Mouse (Mus musculus): ENCODE data around the gene Ehbp1l1. TPM values are rescaled to one million over a fixed set of nuclear protein-coding genes. Genes with fewer than 3 reads are reported as not detected.

Gene Ehbp1l1
- total RNA-seq (2015) (30.8 and 31.0 TPM in 2 replicates), total RNA-seq (2017) (118 and 119 TPM in 2 replicates)

- ATAC-seq (ENCODE audit: poor library complexity, severe bottlenecking), result peak; percentile 25
Observed at GRCm38 (mm10) chr19:5725767-5726515, at the start of gene Ehbp1l1. Ehbp1l1 (minus strand) TSS chr19:5726317.

DNA sequence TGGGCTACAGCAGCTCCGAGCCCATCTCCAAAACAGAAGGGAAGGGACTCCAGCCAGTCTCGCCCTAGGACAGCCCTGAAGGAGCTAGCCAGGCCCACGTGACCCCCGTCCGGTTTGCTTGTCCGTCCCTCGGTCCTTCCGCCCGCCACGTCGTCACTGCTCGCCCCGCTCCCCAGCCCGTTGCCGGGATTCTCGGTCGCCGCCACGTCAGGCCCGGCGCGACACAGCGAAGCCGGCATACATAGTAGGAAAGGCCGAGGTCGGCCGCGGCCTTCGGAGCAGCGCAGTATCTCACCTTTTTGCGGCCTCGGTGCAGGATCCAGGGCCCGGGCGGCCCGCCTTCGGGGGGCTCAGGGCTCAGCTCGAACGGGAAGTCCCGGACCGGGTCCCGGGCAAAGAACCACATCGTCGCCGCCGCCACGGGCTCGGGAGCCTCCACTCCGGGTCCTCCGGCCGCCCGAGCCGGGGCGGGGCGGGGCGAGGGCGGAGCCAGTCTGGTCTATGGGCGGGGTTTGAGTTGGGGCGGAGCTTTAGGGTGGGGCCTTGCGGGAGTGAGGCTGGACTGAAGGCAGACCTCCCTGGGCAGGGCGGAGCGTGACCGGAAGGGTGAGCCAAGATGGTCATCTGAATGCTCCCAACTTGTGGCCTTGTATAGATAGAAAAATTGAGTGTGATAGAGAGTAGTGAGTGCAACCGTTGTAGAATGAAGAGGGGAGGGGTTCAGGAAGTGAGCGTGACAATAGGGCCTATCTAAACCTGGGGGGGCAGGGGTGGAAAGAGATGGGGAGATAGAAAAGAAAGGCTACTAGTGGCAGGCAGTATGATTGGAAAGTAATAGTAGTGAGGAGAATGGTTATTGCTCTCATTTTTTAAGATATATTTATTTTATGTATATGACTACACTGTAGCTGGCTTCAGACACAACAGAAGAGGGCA is 45.1 kb upstream of the Ehbp1l1 start, which contains the start of gene Scyl1:
TSS of gene Scyl1 (minus strand) at position 495 of the 936 bp plus-strand sequence.
- peak; percentile 97 for ATAC-seq (ENCODE audit: poor library complexity, severe bottlenecking)

- no peak for ATAC-seq (ENCODE audit: poor library complexity, severe bottlenecking)
Observed at GRCm38 (mm10) chr19:5770311-5770710, 44.2 kb upstream of the Ehbp1l1 start.

- ATAC-seq (ENCODE audit: poor library complexity, severe bottlenecking), result no peak
Observed at GRCm38 (mm10) chr19:5767271-5767670, 41.2 kb upstream of the Ehbp1l1 start.

DNA sequence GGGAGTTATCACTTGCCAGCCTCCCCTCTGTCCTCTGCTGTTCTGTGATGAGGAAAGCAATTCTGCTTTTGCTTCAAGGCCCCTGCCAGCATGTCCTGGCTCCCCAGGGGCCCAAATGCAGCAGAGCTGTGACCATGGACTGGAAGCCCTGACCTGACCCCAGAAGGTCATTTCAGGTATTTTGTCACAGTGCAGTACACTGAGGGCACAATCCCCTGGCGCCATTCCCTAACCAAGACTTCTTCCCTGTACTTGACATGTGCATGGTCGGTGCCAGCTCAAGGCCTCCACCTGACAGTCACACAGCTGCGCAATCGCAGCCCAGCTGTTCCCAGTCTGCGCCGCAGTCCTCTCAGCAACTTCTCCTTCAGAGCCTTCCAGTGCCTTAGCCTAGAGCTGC is 37.0 kb upstream of the Ehbp1l1 start:
- ATAC-seq (ENCODE audit: poor library complexity, severe bottlenecking), result no peak

- ATAC-seq (ENCODE audit: poor library complexity, severe bottlenecking), result no peak
Observed at GRCm38 (mm10) chr19:5758878-5759403, 32.8 kb upstream of the Ehbp1l1 start.

GRCm38 (mm10) chr19:5756991-5757636 is 31.0 kb upstream of the Ehbp1l1 start:
- no peak for ATAC-seq (ENCODE audit: poor library complexity, severe bottlenecking)

DNA sequence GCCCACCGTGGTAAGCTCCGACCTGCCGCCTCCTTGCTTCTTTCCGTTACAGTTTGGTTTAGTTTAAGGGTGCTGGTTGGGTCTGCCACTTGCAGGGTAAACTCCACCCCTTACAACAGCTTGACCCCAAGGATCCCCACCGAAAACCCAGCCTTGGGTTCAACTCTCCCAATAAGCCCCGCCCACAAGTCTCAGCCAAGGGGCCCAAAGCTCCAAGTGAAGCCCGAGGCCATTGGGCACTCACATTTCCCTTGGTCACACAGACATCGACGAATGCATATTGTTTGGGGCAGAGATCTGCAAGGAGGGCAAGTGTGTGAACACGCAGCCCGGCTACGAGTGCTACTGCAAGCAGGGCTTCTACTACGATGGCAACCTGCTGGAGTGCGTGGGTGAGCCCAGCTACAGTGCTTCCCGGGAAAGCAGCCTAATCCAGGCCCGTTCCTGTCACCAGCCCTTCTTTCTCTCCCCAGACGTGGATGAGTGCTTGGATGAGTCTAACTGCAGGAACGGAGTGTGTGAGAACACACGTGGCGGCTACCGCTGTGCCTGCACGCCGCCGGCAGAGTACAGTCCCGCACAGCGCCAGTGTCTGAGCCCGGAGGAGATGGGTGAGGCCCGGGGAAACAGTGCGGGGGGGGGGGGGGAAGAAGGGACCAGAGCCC is 30.3 kb upstream of the Ehbp1l1 start:
- no peak for ATAC-seq (ENCODE audit: poor library complexity, severe bottlenecking)

DNA sequence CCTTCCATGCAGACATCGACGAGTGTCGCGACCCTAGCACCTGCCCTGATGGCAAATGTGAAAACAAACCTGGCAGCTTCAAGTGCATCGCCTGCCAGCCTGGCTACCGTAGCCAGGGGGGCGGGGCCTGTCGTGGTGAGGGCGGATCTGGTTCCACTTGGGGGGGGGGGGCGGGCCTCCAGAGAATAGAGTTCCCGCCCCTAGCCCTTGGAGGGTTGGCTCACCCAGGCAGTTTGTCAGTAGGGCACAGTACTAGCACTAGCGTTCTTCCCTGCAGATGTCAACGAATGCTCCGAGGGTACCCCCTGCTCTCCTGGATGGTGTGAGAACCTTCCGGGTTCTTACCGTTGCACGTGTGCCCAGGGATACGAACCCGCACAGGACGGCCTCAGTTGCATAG is 25.6 kb upstream of the Ehbp1l1 start:
- no peak for ATAC-seq (ENCODE audit: poor library complexity, severe bottlenecking)

- ATAC-seq (ENCODE audit: poor library complexity, severe bottlenecking), result no peak
Observed at GRCm38 (mm10) chr19:5750951-5751350, 24.8 kb upstream of the Ehbp1l1 start.

DNA sequence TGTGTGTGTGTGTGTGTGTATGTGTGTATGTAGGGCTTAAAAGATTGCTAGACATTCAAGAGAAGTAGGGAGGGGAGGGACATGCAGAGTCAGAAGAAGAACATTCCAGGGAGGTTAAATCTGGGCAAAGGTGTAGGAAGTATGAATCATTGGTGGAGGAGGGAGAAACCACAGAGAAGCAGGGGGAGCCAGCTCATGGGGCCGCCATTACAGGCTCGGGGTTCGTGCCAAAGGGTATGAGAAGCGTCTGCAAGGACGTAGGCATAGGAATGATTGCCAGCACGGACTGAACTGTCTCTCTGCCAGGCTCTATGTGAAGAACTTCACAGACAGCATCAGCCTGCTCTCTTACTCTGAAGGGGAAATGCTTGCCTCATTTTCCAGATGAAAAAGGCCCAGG is 23.4 kb upstream of the Ehbp1l1 start:
- no peak for ATAC-seq (ENCODE audit: poor library complexity, severe bottlenecking)

DNA sequence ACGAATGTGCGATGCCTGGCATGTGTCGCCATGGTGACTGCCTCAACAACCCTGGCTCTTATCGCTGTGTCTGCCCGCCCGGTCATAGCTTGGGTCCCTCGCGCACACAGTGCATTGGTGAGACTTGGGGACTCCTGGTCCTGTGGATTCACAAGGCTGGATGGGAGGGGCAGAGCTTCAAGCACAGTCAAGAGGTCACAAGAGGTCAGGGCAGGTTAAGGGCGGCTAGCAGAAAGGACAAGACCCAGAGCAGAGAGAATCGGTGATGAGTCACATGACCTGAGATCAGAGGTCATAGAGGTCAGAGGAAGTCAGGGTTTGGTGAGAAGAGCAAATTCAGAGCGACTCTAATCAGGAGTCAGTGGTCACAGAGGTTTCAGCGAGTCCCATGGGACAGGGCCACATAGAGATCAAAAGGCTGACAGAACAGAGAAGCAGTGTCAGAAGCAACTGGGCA is 20.8 kb upstream of the Ehbp1l1 start:
- ATAC-seq (ENCODE audit: poor library complexity, severe bottlenecking), result no peak

DNA sequence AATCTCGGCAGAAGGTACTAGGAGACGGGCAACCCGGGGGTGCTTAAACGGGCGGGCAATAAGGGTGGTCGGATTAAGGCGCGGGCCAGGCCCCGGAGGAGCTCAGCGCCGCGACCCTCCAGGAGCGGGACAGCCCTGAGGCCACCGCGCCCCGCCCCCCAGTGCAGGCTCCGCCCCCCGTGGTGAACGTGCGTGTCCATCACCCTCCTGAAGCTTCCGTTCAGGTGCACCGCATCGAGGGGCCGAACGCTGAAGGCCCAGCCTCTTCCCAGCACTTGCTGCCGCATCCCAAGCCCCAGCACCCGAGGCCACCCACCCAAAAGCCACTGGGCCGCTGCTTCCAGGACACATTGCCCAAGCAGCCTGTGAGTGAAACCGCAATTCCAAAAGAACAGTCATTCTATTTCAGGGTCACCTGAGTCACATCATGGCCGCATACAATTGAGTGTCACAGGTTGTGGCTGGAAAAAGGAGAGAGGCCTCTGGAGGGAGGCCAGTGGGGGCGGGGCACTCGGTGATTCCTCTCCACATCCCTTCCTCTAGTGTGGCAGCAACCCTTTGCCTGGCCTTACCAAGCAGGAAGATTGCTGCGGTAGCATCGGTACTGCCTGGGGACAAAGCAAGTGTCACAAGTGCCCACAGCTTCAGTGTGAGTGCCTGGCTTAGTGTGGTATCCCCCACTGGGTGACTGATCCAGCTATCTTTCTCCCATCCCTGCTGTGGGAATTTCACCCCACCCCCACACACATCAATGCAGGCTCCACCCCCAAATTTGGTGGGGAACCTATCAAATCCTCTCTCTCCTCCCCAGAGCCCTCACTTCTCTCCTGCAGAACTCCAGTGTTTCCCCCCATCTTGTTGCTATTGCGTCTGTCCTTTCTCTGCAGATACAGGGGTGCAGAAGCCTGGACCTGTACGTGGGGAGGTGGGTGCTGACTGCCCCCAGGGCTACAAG is 19.9 kb upstream of the Ehbp1l1 start:
- ATAC-seq (ENCODE audit: poor library complexity, severe bottlenecking), result no peak

DNA sequence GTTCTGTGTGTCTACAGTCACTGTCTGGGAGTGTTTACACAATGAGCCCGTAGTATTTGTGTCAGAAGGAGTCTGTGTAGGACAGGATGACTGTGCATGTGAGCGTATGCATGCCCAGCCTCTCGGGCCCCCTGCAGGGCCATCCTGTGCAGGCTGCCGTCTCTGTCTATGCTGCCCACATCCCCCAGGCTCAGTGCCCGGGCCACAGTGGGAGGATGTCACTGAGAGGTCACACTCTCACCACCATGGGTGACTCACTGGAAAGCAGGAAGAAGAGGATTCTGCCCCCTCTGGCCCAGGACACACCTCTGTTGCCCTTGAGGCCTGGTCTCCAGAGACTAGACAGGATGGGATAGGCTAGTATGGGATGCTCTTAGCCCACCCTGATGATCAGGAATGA is 17.5 kb upstream of the Ehbp1l1 start:
- ATAC-seq (ENCODE audit: poor library complexity, severe bottlenecking), result peak; percentile 63

GRCm38 (mm10) chr19:5742241-5742641 is 16.1 kb upstream of the Ehbp1l1 start:
- no peak for ATAC-seq (ENCODE audit: poor library complexity, severe bottlenecking)

- ATAC-seq (ENCODE audit: poor library complexity, severe bottlenecking), result peak; percentile 14; the same call in 1 of the 2 replicates
Observed at GRCm38 (mm10) chr19:5741641-5742240, 15.6 kb upstream of the Ehbp1l1 start.

- no peak for ATAC-seq (ENCODE audit: poor library complexity, severe bottlenecking)
Observed at GRCm38 (mm10) chr19:5740320-5741317, 14.5 kb upstream of the Ehbp1l1 start, which contains the start of gene Ltbp3. Ltbp3 (plus strand) TSS chr19:5740904.
